Mouse (Mus musculus) spleen, postnatal 14 days (tissue): ENCODE measurements around the gene D430042O09Rik.
"Not testable (repeated sequence)": the region's sequence is repeated elsewhere in the genome, so short reads cannot be mapped to it uniquely, and the experiment has no call there.

ENCODE experiments used
- DNase-seq, 2 experiments: peaks; one replicate each; pipeline ENCODE4 v3.0.0; 2021 to 2022; ENCODE audit warnings: low spot score in 2 of 2

D430042O09Rik gene

GRCm38 (mm10) chr7:125707593-125708022 lies at the start of gene D430042O09Rik, which contains the start of gene Gtf3c1:
Gene D430042O09Rik, plus strand, starts transcription at chr7:125707888.
Gene Gtf3c1, minus strand, starts transcription at chr7:125707780.
- DNase-seq: peak; percentile 99 to 100

- no peak for DNase-seq
Measured at GRCm38 (mm10) chr7:125663654-125664053, 44.0 kb upstream of the D430042O09Rik start.

DNA sequence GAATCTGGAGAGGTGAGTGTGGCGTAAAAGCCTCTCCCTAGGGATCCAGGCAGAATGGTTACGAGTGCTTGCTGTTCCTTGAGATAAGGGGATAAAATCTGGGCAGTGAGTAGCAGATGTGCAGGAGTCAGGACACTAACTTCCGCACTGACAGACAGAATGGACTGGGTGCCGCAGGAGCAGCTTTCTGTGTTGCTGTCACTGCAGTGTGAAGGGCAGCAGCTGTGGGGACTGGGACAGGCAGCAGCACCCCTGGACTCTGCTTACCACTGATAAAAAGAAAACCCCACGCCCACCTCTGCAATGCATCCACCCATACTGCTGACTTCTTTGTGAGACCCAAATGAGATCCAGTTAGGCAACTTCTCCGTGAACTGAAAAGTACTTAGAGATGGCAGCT lies 36.8 kb upstream of the D430042O09Rik start:
- DNase-seq: no peak

DNA sequence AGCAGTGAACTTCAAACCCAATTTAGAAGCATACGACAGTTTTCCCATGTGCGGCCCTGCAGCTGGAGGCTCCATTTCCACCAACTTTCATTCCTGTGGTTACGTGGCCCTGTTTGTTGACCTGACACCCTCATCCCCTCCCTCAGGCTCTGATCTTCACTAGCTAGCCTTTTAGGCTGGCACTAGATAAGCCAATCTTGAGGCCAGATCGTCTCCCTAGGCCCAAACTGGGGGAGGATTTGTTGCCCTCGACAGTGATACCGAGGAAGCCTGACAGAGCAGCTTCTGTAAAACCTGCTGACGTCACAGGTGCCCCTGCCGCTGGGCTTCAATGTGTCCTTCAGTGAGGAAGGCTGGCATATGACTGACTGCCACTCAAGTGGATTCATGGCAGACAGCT lies 36.3 kb upstream of the D430042O09Rik start:
- no peak for DNase-seq

- DNase-seq: peak in 1 of 2 experiments; percentile 47
Measured at GRCm38 (mm10) chr7:125674916-125675315, 32.8 kb upstream of the D430042O09Rik start.

GRCm38 (mm10) chr7:125678756-125679155 lies 28.9 kb upstream of the D430042O09Rik start:
- no peak for DNase-seq

- DNase-seq: no peak
Measured at GRCm38 (mm10) chr7:125679936-125680335, 27.8 kb upstream of the D430042O09Rik start.

GRCm38 (mm10) chr7:125690516-125690915 lies 17.2 kb upstream of the D430042O09Rik start:
- DNase-seq: no peak

DNA sequence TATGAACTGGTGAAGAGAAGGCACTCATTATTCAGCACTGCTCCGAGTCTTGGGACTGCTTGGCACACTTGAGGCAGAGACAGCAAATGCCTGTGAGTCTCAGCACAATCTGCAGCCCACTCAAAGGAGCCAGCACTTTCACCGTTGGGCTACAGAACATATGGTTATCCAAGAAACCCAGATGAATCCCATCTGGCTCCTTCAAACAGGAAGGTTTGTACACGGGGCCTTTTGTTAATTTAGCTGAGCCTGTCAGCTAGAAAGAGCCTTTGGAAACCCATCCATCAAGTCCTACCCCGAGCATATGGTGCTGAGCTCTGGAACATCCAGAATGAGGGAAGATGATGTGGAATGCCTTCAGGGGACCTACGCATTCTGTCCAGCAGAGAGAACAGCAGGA lies 13.6 kb upstream of the D430042O09Rik start:
- no peak for DNase-seq

DNA sequence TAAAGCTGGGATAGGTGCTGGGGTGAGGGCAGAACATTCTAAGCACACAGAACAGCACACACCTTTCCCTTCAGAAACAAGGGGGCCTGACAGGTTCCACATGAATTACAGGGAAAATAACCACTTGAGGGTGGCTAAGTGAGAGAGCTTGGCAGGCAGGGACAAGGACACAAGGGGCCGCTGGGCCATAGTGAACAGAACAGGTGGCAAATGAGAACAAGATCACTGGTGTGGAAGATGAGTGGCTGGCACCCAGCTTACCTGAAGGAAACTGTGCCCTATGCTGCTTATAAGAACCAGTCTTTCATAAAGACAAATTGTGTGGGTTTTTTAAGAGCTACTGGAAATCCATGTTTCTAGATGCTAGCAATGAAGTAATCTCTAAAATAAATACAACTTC lies 4.9 kb upstream of the D430042O09Rik start:
- no peak for DNase-seq

DNA sequence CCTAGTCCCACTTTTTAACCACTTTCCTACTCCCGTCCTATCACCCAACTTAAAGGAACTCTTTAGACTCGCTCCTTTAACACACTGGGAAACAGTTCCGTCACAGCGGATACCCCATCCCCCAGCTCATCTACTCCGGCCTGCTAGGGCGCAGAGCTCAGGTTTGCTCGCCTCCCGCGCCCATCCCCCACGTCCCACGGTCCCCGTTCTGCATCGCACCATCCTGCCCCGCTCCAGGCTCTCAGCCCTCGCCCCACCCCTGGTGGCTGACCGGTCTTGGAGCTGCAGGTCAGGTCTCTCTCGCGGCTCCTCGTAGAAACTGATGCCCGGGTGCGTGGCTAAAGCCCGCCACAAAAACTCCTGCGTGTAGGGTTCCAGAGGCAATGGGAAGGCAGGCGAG lies 502 bp upstream of the D430042O09Rik start:
- peak in 1 of 2 experiments; percentile 60 for DNase-seq

DNA sequence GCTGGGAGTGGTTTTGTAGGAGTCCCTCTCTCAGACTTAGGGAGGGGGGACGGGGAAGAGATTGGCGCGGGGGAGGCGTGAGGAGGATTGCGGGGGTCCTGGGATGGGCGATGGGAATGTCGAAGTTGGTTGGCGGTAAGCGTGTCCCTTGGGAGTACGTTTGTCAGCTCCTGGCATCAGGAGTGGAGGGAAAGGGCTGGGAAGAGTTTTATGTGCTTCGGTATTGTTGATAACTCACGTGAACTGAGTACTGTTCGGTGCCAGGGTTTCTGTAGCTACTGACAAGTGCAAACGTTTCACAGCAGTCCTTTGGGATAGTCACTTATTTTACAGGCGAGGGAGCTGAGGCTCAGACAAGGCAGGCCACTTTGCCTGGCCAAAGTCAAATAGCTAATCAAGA lies 412 bp downstream of the D430042O09Rik start:
- DNase-seq: no peak

DNA sequence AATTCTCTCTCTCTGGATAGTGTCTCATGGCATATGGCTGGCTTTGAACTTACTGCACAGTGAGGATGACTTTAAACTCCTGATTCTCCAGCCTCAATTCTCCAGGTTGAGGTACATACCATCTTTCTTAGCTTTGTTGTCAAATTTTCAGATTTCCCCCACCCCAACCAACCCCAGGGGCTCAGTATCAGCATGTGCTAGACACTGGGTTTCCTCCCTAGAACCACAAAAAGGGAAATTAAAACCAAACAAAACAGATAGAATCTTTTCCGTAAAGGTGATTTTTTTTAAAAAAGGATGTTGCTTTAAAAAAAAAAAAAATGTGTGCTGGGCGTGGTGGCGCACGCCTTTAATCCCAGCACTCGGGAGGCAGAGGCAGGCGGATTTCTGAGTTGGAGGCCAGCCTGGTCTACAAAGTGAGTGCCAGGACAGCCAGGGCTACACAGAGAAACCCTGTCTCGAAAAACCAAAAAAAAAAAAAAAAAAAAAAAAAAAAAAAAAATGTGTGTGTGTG lies 5.9 kb downstream of the D430042O09Rik start:
- not testable (repeated sequence) for DNase-seq

GRCm38 (mm10) chr7:125714803-125715202 lies 7.1 kb downstream of the D430042O09Rik start:
- DNase-seq: no peak

GRCm38 (mm10) chr7:125716724-125717123 lies 9.0 kb downstream of the D430042O09Rik start:
- no peak for DNase-seq

- DNase-seq: no peak
Measured at GRCm38 (mm10) chr7:125717612-125718011, 9.9 kb downstream of the D430042O09Rik start.

DNA sequence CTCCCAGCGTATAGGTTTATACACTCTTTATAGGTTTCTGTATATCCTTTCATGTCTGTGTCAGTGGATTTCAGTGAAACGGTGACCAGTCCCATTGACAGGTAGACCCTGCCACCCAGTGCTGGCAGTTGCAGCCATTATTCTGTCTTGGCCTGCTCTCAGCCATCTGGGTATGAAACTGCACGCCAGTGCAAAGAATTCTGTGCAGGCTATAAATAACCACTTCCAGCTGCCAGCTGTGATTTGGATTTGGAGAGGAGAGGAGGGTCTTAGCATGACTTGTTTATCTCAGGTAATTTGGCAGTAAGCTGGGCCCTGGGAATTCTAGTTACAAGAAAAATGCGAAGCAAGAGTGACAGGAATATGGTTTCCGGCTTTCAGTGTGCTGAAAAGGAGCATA lies 12.7 kb downstream of the D430042O09Rik start:
- DNase-seq: no peak

DNA sequence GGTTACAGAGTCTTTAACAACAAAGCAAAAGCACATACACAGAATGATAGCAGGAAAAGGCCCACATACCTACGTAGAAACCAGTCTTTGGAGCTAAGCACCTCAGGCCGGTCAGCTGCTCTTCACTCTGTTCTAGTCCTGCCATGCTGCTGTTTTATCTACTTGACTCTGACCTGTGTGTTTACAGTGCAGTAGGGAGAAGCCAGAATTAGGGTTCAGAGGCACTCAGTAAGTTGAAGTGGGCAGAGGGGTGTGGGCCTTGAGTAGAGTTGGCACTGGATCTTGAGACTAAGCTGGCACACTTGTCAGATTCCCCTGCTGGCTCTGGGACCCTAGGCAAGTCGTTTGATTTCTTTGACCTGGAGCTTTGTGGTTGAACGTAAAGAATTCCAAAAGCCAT lies 13.3 kb downstream of the D430042O09Rik start:
- DNase-seq: no peak

DNA sequence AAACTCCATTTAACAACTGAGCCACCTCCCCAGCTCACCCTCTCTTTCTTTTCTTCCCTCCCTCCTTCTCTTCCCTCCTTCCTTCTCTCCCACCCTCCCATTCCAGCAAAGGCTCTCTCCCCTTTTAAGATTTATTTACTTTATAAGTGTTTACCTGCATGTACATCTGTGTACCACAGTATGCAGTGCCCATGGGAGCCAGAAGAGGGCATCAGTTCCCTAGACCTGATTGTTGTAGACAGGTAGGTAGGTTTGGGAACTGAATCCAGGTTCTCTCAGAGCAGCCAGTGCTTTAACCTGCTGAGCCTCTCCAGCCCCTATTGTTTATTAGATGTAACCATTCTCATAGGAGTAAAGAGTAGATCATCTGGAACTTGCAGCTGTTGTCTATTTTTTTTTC lies 14.4 kb downstream of the D430042O09Rik start:
- no peak for DNase-seq

GRCm38 (mm10) chr7:125723189-125723972 lies 15.7 kb downstream of the D430042O09Rik start:
- DNase-seq: no peak

- no peak for DNase-seq
Measured at GRCm38 (mm10) chr7:125731679-125732078, 24.0 kb downstream of the D430042O09Rik start.

- no peak for DNase-seq
Measured at GRCm38 (mm10) chr7:125733791-125734190, 26.1 kb downstream of the D430042O09Rik start.

- no peak for DNase-seq
Measured at GRCm38 (mm10) chr7:125736366-125737015, 28.8 kb downstream of the D430042O09Rik start.
